Mouse (Mus musculus): ENCODE results near the gene Apln.

Gene Apln

GRCm38 (mm10) chrX:48016906-48017601 is 17.6 kb downstream of the Apln start:
- peak; percentile 39 for DNase-seq

DNA sequence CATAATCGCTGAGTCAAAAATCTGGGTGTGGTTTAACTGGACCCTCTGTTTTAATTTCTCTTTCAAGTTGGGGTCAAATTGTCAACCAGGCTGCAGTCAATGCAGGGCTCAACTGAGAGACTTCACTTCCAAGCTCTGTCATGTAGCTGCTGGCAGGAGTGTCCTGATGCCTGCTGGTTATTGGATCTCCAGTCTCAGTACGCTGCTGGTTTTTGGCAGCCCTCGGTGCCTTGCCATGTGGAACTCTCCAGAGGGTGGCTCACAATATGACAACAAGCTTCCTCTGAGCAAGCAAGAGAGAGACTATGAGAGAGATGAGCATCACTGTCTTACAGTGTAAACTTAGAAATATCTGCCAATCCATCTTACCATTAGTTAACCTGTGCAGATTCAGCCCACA is 23.0 kb downstream of the Apln start:
- no peak for DNase-seq

DNA sequence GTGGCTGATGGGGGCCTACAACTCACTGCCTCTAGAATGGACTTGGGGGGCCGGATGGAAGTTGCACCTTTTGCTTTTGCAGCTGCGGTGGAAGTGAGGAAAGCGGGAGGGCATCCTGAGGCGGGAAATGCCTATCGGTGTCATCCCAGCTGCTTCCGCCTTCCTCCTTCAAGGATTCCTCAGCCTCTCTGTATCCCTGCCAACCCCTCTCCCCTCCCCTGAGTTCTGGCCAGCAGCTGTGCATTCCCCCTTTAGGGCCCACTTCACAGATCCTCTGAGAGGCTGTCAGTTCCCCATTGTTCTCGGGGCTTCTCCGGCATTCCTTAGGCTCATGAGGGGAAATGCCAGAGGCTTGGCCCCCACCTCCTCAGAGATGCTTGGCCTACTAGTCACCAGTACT is 28.6 kb downstream of the Apln start:
- DNase-seq, result no peak

DNA sequence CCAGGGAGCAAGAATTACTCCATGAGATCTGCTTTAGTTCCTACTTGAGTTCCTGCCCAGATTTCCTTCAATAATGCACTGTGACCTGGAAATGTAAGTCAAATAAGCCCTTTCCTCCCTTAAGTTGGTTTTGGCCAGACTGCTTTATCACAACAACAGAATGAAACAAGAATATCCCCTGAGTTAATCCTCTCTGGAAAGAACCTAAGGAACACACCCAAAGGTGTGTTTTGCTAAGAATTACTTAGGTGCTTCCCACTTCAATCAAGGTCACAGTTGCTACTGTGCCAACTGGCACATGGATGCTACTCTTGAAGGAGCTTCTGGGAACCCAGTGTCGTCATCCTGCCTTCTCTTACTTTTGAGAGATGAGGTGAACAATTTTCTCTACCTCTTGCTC is 29.9 kb downstream of the Apln start:
- no peak for DNase-seq

GRCm38 (mm10) chrX:48001151-48001550 is 33.5 kb downstream of the Apln start:
- DNase-seq, result no peak

DNA sequence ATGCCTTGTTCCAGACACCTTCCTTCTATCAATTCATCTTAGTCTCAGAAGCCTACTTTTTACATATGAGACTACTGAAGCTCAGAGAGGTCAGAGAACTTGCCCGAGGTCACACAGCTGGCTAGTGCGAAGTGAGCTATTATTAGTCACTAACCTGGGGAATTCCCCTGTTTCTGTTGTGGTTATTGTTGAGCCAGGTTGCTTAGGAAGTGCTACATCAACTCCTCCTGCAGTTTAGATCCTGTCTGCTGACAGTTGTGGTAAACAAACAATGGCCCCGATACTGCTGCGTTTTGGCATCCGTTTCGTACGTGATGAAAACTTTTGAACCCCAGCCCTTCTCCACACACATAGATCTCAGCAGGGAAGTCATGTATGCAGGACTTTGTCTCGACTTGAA is 36.2 kb downstream of the Apln start:
- DNase-seq, result no peak

- peak; percentile 81 for DNase-seq
Observed at GRCm38 (mm10) chrX:47992606-47993005, 42.0 kb downstream of the Apln start.

DNA sequence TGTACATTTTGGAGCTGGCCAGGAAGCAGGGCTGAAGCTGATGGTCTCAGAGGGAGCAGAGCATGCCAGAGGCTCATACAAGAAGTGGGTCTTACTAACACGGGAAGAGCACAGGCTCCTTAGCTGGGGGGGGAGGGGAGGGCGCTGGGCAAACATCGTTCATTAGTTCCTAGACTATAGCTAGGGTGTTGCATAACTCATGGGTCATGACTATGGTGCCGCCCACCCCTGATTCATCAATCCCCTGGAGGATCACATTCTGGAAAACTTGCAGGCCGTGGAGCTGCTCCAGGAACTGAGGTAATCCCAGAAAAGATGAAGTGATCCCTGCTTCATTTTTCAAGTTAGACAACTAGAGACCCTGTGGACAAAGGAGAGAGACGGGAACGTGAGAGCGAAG is 46.6 kb downstream of the Apln start:
- DNase-seq, result no peak

DNA sequence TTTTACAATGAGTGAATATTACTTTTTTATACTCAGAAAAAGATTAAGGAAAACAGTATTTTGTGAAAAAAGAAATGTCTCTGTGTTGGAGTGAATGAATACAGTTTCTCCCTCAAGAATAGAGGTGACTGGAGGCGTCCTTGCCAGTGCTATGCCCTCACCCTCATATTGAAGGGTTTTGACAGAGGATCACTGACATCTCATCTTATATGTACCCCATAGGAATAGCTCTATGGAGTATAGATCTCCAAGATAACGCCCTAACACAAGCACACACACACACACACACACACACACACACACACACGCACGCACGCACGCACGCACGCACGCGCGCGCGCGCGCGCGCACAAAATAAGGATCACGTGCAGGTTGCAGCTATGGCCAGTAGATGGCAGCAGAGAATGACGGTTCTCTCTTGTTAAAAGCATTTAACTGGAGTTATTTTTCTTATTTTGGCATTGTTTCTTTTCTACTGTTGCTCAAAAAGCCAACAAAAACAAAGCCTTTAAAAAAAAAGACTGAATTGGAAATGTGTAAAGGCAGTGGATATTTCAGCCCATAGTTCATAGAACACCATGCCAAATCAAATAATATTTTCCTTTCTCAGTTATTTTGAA is 49.5 kb downstream of the Apln start:
- peak; percentile 67 for DNase-seq

DNA sequence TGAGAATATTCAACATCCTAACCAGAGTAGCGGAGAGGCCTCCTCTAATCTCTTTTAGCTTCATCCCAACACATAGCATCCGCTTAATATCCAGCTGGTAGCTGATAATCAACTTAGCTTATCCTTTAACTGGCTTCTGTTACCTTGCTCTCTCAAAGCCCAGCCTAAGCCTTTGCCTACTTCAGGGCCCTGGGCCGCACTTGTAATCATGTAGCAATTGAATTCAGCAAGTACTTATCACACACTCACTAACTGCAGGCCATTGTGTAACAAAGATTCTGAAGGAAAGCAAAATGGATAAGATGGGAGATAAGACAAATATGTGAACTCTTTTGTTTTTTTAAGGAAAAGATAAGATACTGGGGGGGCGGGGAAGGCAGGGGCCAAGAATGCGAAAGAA is 57.6 kb downstream of the Apln start:
- DNase-seq, result no peak

- no peak for DNase-seq
Observed at GRCm38 (mm10) chrX:47976551-47976950, 58.1 kb downstream of the Apln start.

Data from right cerebral cortex, postnatal 4 days (tissue).